Mouse (Mus musculus): Measurements from ENCODE around the gene Smco4. TPM values are rescaled to one million over a fixed set of nuclear protein-coding genes. Genes with fewer than 3 reads are reported as not detected.

Smco4 gene
- polyA plus RNA-seq, 1 experiment from 2014 or later, result 3.9 TPM

DNA sequence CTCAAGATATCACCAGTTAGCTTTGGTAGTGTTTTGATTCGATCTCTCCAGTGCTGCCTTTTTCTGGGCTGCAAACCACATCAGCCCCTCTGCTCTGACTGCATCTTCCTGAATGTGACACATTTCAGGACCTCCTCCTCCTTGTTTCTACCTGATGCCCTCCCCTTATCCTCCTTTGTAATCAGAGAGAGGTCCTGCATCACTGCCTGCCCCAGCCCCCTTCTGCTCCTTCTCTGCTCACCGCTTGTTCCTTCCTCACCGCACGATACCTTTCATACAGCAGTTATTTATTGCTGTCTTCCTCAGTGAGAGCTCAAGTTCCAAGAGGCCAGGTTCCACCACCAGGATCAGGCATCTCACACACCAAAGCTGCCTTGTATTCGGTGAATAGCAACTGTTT is 38.0 kb downstream of the Smco4 start:
- Histone ChIP-seq H3K4me2 (ENCODE audit: low read depth, low read length) (no peak overlapping the region), H3K27ac (ENCODE audit: low read length) (no peak overlapping the region), H3K4me1 (ENCODE audit: control insufficient read depth, insufficient read depth, low read length) (peaks cover 34% of the 10 kb centered on the region), H3K36me3 (ENCODE audit: control insufficient read depth, insufficient read depth, low read length) (no peaks in the 10 kb centered on the region), H3K27me3 (ENCODE audit: control insufficient read depth, insufficient read depth, low read length) (no peaks in the 10 kb centered on the region), H3K9ac (ENCODE audit: low read length) (no peak overlapping the region), H3K4me3 (replicated peaks; ENCODE audit: low read length) (no peak overlapping the region), H3K9me3 (replicated peaks; ENCODE audit: control insufficient read depth, low read length) (no peaks in the 10 kb centered on the region)
- no peak for ATAC-seq (ENCODE audit: insufficient read depth, low FRiP score)
- WGBS, result 41% methylated on average over 5 of the region's 5 CpGs

DNA sequence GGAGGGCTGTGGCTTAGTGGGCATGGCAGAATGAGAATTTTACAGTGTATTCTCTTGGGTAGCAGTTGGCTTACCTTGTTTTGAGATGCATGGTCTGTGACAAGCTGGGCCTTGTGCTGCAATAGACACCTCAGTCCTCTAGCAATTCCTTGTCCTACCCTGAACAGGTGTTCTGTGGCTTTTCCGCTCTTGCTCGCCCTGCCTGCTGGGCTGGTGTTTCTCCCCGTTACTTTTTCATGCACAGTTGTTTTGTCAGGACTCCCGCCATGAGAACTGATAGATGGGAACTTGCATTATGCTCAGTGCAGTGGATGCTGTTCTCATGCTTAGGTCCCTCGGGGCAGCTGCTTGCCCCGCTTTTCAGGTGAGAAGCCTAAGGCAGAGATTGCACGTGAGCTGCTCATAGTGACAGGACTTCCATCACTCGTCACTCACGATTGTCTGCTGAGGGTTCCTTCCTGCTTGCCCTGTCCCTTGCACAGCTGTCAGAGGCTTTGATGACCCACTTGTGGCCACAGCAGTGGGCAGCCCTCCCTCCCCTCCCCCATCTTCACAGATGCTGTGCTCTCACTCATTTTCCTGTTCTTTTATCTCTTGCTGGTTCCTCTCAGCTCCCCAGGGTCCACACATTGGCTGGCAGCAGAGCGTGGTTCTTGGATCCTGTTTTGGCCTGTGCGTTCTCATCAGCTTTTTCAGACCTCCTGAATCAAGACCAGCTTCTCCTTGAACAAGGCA is 40.3 kb downstream of the Smco4 start:
- H3K4me1 ChIP-seq (ENCODE audit: control insufficient read depth, insufficient read depth, low read length), result peaks cover 25% of the 10 kb centered on the region
- no peak overlapping the region for H3K27ac ChIP-seq (ENCODE audit: low read length)
- no peak for ATAC-seq (ENCODE audit: insufficient read depth, low FRiP score)

DNA sequence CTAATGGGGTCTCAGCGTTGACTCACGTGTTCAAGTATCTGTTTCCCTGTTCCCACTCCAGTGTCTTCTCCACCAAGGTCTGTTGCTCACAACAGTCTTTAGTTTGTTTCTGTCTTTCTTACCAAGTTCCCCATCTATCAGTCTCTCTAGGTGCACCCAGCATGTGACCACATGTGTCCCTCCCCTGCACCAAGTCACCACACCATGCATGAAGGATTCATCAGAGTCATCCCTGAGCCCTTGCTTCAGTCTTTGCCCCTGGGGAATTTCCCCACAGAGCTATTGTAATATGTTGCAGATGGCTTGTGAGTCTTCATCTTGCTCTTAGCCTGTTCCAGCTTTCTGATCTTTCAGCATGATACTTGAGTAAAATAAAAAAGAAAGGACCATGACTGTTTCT is 40.9 kb downstream of the Smco4 start:
- Histone ChIP-seq H3K9me3 (replicated peaks; ENCODE audit: control insufficient read depth, low read length) (no peaks in the 10 kb centered on the region), H3K27ac (ENCODE audit: low read length) (no peak overlapping the region), H3K4me3 (replicated peaks; ENCODE audit: low read length) (no peak overlapping the region), H3K4me2 (ENCODE audit: low read depth, low read length) (no peak overlapping the region), H3K36me3 (ENCODE audit: control insufficient read depth, insufficient read depth, low read length) (no peaks in the 10 kb centered on the region), H3K4me1 (ENCODE audit: control insufficient read depth, insufficient read depth, low read length) (peaks cover 19% of the 10 kb centered on the region; the same call in 1 of the 2 replicates), H3K9ac (ENCODE audit: low read length) (no peak overlapping the region), H3K27me3 (ENCODE audit: control insufficient read depth, insufficient read depth, low read length) (no peaks in the 10 kb centered on the region)
- 88% methylated on average over 2 of the region's 2 CpGs for WGBS
- ATAC-seq (ENCODE audit: insufficient read depth, low FRiP score), result no peak

More for the DNA sequence above, 40.3 kb downstream of the Smco4 start:
- Histone ChIP-seq H3K4me2 (ENCODE audit: low read depth, low read length) (no peak overlapping the region), H3K9me3 (replicated peaks; ENCODE audit: control insufficient read depth, low read length) (no peaks in the 10 kb centered on the region), H3K9ac (ENCODE audit: low read length) (no peak overlapping the region), H3K27me3 (ENCODE audit: control insufficient read depth, insufficient read depth, low read length) (no peaks in the 10 kb centered on the region), H3K36me3 (ENCODE audit: control insufficient read depth, insufficient read depth, low read length) (no peaks in the 10 kb centered on the region), H3K4me3 (replicated peaks; ENCODE audit: low read length) (no peak overlapping the region)
- WGBS, result 77% methylated on average over 11 of the region's 11 CpGs

DNA sequence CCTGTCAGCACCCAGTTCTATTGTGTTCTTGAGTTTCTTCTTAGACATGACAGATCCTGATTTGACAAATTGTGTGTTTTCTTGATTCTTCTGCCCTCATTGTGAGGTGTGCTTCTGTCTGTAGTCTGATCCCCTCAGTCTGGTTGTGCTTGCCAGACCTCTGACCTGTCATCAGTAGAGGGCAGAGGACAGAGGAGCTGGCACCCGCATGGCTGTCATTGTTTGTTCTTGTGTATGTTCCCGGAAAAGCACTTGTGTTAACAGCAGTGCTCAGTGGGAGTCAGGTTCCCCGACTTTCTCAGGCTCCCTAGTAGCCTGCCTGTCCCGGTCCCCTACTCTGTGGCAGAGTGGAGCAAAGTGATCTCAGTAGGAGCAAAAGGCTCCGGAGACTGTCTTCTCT is 42.2 kb downstream of the Smco4 start:
- no peak overlapping the region for H3K27ac ChIP-seq (ENCODE audit: low read length)
- no peaks in the 10 kb centered on the region for H3K27me3 ChIP-seq (ENCODE audit: control insufficient read depth, insufficient read depth, low read length)
- no peaks in the 10 kb centered on the region for H3K9me3 ChIP-seq (replicated peaks; ENCODE audit: control insufficient read depth, low read length)
- H3K4me1 ChIP-seq (ENCODE audit: control insufficient read depth, insufficient read depth, low read length), result peaks cover 11% of the 10 kb centered on the region; the same call in 1 of the 2 replicates
- 43% methylated on average over 5 of the region's 5 CpGs for WGBS
- no peaks in the 10 kb centered on the region for H3K36me3 ChIP-seq (ENCODE audit: control insufficient read depth, insufficient read depth, low read length)
- H3K4me2 ChIP-seq (ENCODE audit: low read depth, low read length), result no peak overlapping the region
- no peak overlapping the region for H3K9ac ChIP-seq (ENCODE audit: low read length)
- H3K4me3 ChIP-seq (replicated peaks; ENCODE audit: low read length), result no peak overlapping the region
- ATAC-seq (ENCODE audit: insufficient read depth, low FRiP score), result no peak

DNA sequence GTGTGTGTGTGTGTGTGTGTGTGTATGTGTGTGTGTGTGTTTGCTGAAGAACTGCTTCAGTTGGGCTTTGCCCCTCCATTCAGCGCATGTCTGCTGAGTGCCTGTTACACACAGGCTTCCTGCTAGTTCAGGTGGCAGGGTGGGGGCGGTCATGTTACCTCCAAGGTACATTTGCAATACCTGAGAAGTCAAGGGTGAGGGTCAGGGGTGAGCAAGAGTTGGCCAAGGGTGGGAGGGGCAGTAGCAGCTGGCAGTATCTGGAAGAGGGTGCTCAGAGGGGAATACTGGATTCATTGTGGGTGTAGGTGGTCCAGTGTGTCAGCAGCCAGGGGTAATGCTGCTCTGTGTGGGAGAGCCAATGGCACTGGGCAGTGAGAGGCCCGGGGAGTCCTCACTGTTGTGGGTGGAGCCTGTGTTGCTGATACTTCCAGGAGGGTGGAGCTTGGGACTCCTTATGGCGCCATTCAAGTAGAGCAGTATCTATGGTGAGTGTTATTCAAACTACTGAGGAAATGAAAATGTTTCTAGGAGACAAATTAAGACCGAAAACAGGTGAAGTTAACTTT is 43.7 kb downstream of the Smco4 start:
- Histone ChIP-seq H3K27ac (ENCODE audit: low read length) (no peak overlapping the region), H3K4me1 (ENCODE audit: control insufficient read depth, insufficient read depth, low read length) (peaks cover 16% of the 10 kb centered on the region), H3K4me2 (ENCODE audit: low read depth, low read length) (no peak overlapping the region), H3K27me3 (ENCODE audit: control insufficient read depth, insufficient read depth, low read length) (no peaks in the 10 kb centered on the region), H3K9ac (ENCODE audit: low read length) (no peak overlapping the region), H3K9me3 (replicated peaks; ENCODE audit: control insufficient read depth, low read length) (no peaks in the 10 kb centered on the region), H3K36me3 (ENCODE audit: control insufficient read depth, insufficient read depth, low read length) (no peaks in the 10 kb centered on the region), H3K4me3 (replicated peaks; ENCODE audit: low read length) (no peak overlapping the region)
- ATAC-seq (ENCODE audit: insufficient read depth, low FRiP score), result 0 out of 2 replicates have a peak, but pooled peaks have one; percentile 35
- WGBS, result 72% methylated on average over 5 of the region's 5 CpGs

DNA sequence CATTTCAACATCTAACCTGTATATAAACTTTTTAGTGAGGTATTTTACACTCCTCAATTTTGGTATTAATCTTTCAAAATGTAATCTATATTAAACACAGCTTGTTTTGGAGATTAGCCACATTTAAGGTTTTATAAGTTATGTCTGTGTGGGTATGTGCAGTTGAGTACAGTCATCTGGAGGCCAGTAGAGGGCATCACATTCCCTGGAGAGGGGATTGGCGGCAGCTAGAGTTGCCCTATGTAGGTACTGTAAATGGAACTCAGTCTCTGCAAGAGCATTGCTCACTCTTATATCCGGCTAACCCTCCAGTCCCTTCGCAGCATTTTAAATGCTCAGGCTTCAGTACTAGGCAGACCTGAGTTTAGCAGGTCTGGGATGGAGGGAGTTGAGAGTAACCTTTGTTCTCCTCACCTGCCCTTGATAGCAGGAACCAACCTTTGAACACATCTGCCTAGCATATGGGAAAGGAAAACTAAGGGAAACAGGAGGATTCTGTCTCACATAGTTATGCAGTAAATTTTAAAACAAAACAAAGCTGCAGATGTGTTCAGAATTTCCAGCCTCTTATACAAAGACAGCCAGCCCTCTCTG is 44.3 kb downstream of the Smco4 start:
- no peak overlapping the region for H3K27ac ChIP-seq (ENCODE audit: low read length)
- peaks cover 17% of the 10 kb centered on the region for H3K4me1 ChIP-seq (ENCODE audit: control insufficient read depth, insufficient read depth, low read length)
- no peak overlapping the region for H3K9ac ChIP-seq (ENCODE audit: low read length)
- no peak overlapping the region for H3K4me3 ChIP-seq (replicated peaks; ENCODE audit: low read length)
- H3K4me2 ChIP-seq (ENCODE audit: low read depth, low read length), result no peak overlapping the region
- H3K36me3 ChIP-seq (ENCODE audit: control insufficient read depth, insufficient read depth, low read length), result no peaks in the 10 kb centered on the region
- H3K27me3 ChIP-seq (ENCODE audit: control insufficient read depth, insufficient read depth, low read length), result no peaks in the 10 kb centered on the region
- H3K9me3 ChIP-seq (replicated peaks; ENCODE audit: control insufficient read depth, low read length), result no peaks in the 10 kb centered on the region
- WGBS, result 88% methylated on average over 3 of the region's 3 CpGs
- ATAC-seq (ENCODE audit: insufficient read depth, low FRiP score), result no peak

DNA sequence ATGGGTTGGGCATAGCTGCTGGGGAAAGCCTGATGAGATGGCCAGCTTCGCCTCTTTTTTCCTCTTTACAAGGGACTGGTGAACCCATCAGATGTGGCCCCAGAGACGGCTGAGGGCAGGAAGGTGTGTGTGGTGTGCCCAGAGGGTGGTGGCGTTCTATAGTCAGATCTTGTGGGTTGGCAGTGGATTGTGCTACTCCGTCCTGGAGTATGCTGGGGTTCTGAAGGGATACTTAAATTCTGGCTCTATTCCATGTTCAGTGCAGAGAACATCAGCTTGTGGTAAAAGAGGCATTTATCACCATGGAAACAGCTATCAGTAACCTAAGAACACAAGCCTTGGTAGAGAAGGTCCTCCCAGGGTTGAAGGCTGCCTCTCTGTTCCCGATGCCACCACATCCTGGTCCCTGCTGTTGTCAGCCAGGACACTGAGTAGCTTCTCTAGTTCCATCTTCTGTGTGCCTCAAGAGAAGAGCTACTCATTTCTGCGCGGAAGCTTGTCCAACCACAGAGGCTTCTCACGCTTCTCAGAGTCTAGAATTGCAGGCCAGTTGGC is 45.8 kb downstream of the Smco4 start:
- H3K9me3 ChIP-seq (replicated peaks; ENCODE audit: control insufficient read depth, low read length), result no peaks in the 10 kb centered on the region
- no peak overlapping the region for H3K4me2 ChIP-seq (ENCODE audit: low read depth, low read length)
- ATAC-seq (ENCODE audit: insufficient read depth, low FRiP score), result no peak
- no peak overlapping the region for H3K9ac ChIP-seq (ENCODE audit: low read length)
- WGBS, result 82% methylated on average over 8 of the region's 8 CpGs
- no peak overlapping the region for H3K4me3 ChIP-seq (replicated peaks; ENCODE audit: low read length)
- no peak overlapping the region for H3K27ac ChIP-seq (ENCODE audit: low read length)
- H3K36me3 ChIP-seq (ENCODE audit: control insufficient read depth, insufficient read depth, low read length), result no peaks in the 10 kb centered on the region
- no peaks in the 10 kb centered on the region for H3K27me3 ChIP-seq (ENCODE audit: control insufficient read depth, insufficient read depth, low read length)
- peaks cover 15% of the 10 kb centered on the region for H3K4me1 ChIP-seq (ENCODE audit: control insufficient read depth, insufficient read depth, low read length)

DNA sequence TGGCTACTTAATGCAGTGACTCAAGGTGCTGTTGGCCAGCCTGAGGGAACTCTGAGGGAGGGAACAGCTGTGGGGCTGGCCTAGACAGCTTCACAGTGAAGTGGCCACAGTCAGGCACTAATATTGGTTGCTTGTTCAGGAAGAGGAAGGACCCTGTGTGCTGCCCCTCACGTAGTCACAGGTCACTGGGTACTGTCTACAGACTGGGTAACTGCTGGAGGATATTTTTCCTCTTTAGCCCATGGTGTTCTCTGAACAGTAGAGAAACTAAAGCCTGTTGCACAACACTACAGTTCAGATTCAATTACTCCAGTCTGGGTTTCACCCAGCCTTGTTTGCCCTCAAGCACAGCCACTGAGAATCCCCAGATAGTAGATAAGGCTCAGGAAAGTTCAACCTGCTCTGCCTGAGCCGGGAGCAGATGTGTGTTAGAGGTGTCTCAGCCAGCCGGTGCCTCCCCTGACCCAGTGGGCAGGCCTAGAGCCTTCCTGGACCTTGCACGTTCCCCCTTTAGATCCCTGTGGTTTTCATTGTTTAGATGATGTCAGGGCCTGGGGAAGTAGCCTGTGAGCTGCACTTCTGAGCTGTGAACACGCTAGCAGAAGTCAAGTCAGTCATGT is 48.6 kb downstream of the Smco4 start:
- peak; percentile 73; the same call in 1 of the 2 replicates for ATAC-seq (ENCODE audit: insufficient read depth, low FRiP score)
- H3K27ac ChIP-seq (ENCODE audit: low read length), result peak overlapping the region; percentile 42

More for the DNA sequence above, 48.6 kb downstream of the Smco4 start:
- no peaks in the 10 kb centered on the region for H3K36me3 ChIP-seq (ENCODE audit: control insufficient read depth, insufficient read depth, low read length)
- no peak overlapping the region for H3K4me2 ChIP-seq (ENCODE audit: low read depth, low read length)
- H3K4me3 ChIP-seq (replicated peaks; ENCODE audit: low read length), result no peak overlapping the region
- WGBS, result 50% methylated on average over 5 of the region's 5 CpGs
- H3K9ac ChIP-seq (ENCODE audit: low read length), result no peak overlapping the region
- no peaks in the 10 kb centered on the region for H3K27me3 ChIP-seq (ENCODE audit: control insufficient read depth, insufficient read depth, low read length)
- no peaks in the 10 kb centered on the region for H3K9me3 ChIP-seq (replicated peaks; ENCODE audit: control insufficient read depth, low read length)
- H3K4me1 ChIP-seq (ENCODE audit: control insufficient read depth, insufficient read depth, low read length), result peaks cover 9% of the 10 kb centered on the region
